Mouse (Mus musculus) adrenal gland, adult 2 months (tissue): ENCODE results near the gene Slc3a1. TPM values are rescaled to one million over a fixed set of nuclear protein-coding genes. Genes with fewer than 3 reads are reported as not detected.
A peak's percentile ranks its signal among the peaks of the same experiment; 100 is the strongest.

Experiments
- DNase-seq: peaks from one replicate; pipeline ENCODE4 v3.0.0; 2021
- long read RNA-seq: library from polyadenylated mRNA; stranded (forward); transcript quantifications from one replicate; pipeline ENCODE4 v2.0.0, GENCODE M21; 2021
- polyA plus RNA-seq: library from polyadenylated mRNA; depleted of rRNA; stranded (reverse); fragments of >200 nt; gene quantifications from 2 replicates; pipeline ENCODE4 v1.2.3, GENCODE M21; 2012; rRNA removed
- total RNA-seq, 2 experiments: library from RNA; stranded (reverse); gene quantifications; 2 replicates each; pipeline ENCODE4 v1.2.3; 2021

Gene Slc3a1
- under 1 TPM; 0.41 to 0.69 TPM for total RNA-seq
- polyA plus RNA-seq, result 0.09 and 0.21 TPM in 2 replicates
- long read RNA-seq, result 0 reads

DNA sequence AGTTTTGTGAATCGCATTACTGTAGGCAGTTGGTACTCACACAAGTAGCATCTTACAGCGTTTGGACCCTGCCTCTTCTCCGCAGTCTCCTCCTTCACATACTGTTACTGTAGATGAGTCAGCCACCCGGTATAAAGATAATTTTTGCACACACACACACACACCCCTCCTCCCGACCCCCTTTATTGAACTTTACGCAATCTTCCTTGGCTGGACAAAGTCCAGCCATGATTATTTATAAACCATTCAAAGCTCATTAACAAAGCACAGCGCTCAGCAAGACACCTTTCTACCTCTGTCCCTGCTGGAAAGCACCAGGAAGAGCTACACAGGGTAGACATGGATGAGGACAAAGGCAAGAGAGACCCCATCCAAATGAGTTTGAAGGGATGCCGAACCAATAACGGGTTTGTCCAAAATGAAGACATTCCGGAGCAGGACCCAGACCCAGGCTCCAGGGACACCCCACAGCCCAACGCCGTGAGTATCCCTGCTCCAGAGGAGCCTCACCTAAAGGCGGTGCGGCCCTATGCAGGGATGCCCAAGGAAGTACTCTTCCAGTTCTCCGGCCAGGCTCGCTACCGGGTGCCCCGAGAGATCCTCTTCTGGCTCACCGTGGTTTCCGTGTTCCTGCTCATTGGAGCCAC is at the start of gene Slc3a1:
Gene Slc3a1, plus strand, starts transcription at position 284 of the 647 bp plus-strand sequence.
- DNase-seq, result no peak

DNA sequence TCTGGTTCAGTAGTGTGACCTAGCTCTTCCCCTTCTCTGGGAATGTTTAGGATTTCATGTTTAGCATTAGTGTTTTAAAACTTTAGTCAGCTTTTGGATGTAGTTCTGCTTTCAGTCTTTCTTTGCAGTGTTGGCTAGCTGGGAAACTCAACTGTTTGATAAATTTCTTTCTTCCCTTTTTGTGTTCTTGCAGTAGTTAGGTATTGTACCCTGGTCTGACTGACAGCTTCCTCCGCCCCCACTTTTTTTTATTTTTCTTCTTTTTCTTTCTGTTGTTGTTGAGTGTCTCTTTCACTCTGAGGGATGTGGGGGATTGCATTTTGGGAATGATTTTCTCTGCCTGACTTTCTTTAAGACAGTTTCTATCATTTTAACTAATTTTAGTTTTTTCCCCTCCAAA is 46.5 kb upstream of the Slc3a1 start:
- DNase-seq, result no peak

DNA sequence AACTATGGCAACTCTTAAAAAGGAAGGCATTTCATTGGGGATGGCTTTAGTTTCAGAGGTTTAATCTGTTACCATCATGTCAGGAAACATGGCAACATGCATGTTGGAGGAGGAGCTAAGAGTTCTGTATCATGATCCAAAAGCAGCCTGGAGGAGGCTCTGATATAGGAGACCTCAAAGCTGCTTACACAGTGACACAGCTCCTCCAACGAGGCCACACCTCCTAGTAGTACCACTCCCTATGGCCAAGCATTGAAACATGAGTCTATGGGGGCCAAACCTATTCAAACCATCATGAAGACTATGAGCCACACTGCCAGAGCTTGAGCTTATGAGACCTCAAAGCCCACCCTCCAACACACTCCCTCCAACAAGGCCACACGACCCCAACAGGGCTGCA is 45.4 kb upstream of the Slc3a1 start:
- no peak for DNase-seq

DNA sequence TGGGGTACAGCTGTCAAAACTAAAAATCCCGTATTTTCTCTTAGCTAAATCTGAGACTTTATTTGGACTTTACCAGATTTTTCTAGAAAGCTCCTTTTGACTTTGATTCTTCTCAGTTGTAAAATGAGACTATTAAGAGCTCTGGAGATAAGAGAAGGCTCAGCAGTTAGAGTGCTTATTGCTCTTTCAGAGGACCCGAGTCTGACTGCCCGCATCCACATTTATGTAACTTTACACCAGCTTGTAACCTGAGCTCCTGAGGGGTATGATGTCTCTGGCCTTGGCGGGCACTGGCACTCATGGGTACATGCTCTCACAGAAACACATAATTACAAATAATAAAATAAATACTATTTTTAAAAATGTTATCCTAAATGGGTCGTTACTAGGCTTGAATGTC is 41.8 kb upstream of the Slc3a1 start:
- no peak for DNase-seq

DNA sequence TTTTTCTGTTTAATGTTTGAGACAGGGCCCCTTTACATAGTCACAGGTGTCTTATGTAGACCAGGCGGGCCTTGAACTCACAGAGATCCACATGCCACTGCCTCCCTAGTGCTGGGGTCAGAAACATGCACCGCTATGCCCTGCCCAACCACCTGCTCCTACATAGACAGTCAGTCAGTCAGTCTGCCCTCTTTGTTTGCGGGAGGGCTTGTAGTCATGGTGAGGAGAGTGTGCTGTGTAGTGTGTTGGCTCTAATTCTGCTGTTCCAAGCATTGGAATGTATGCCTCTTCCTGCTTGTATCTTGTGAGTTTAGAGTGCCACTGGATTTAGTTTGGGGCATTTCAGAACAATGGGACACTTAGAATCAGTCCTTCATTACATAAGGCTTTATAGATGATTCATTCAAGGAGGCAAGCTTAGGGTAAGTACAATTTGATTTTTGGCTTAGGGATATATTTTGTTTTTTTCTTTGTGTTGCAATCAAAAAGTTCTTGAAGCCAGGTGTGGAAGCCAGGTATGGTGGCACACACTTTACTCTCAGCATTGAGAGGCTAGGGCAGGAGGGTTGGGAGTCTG is 40.3 kb upstream of the Slc3a1 start:
- no peak for DNase-seq

DNA sequence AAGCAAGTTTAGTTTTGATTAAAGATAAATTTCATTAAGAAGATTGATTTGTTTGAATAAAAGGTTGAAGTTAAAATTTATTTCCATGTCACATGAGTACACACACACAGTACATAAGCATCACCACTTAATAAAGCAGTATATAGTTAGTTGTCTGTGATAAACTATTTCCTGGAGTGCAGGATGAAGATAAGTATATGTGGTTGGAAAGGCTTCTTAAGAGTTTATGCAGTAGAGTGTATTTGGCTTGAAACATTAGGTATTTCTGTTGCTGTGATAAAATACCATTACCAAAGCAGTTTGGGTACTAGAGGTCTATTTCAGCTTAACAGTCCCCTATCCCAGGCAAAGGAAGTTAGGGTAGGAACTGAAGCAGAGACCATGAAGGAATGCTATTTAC is 39.7 kb upstream of the Slc3a1 start:
- DNase-seq, result no peak

DNA sequence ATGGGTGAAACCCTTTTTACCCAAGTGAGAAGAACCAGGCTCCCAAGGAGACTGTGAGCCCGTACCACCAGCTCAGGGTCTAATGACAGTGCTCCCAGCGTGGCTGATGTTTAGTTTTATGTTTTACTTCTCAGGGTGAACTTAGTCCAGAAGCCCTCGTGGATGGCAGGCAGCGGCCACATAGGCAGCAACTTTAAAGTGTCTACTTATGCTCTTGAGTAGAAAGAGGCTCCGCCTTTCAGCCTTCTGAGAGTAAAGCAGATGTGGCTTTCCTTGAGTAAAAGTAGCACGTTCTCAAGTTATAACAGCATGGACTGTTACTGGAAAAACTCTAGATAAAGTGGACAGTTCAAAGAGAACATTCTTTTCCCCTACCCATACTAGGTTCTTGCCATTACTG is 32.3 kb upstream of the Slc3a1 start:
- DNase-seq, result no peak

DNA sequence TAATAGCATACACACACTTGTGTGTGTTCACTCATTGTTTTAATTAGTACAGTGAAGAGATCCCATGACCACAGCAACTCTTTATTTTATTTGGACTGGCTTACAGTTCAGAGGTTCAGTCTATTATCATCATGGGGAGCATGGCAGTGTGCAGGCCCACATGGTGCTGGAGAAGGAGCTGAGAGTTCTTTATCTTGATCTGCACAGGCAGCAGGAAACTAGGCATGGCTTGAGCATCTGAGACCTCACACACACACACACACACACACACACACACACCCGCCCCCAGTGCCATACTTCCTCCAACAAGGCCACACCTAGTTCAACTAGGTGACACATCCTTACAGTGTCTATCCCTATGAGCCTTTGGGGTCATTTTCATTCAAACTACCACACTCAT is 30.5 kb upstream of the Slc3a1 start:
- DNase-seq, result no peak

DNA sequence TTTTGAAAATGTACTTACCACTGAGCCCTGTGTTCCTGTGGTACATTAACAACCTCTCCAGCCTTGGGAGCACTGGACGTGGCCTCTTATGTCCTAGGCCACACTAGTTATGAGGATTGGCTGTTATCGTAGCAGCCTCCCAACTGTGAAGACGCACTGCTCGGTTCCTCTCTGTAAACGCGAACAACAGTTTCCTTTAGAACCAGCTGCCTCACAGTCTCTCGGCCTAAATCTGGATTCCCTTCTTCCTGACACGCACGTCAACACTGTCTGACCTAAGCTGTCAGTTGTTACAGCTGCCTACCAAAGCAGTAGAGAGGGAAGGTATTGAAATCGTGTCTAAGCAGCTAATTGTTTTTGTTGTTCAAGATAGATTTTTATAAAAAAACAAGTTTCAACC is 28.5 kb upstream of the Slc3a1 start:
- no peak for DNase-seq

DNA sequence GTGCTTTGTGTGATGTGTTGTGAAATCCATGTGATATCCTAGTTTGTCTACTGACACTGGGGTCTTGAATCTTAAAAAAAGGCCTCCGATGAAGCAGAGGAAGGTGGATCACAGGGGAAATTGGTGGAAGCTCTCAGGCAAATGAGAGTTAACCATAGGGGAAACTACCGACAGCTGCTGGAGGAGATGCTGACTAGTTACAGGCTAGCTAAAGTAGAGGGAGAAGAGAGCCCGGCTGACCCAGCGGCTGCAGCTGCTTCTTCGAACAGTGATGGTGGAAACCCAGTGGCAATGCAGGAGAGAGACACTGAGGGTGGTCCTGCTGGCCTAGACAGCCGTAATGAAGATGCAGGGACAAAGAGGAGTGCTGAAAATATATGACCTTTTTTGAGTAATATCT is 14.7 kb upstream of the Slc3a1 start:
- no peak for DNase-seq

DNA sequence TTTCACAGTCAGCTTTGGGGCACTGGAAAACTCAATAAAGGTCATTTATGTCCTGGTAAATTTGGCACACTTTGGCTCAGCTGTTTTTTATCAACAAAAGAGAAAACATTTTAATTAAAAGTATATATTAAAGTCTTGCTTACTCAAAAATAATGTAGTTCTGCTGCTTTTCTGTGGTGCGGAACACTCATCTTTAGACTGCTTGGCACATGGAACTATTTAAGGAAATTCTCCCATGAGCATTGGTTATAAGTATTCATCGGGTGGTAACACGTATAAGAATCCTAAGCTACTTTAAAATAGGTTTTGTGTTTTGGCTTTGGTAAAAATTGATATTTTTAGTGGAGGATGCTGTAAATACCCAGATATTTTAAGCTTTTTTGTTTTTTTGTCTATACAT is 13.5 kb upstream of the Slc3a1 start:
- no peak for DNase-seq

DNA sequence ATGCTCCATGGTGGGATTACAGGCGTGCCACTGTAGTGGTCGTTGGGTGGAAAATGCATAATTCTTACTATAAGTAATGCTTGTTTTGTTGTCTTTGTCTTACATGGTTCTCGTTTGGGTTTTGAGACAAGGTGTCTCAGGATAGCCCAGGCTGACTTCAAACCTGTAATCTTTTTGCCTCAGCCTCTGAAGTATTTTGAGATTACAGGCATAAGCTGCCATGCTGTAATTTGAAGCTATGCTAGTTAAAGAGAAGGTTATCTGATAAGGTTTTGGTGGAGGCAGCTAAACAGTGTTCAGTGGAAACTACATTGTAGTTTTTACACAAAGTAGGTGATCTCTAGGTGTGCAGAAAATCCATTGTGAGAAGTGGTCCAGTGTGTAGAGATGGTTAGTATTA is 9.8 kb upstream of the Slc3a1 start:
- DNase-seq, result no peak

DNA sequence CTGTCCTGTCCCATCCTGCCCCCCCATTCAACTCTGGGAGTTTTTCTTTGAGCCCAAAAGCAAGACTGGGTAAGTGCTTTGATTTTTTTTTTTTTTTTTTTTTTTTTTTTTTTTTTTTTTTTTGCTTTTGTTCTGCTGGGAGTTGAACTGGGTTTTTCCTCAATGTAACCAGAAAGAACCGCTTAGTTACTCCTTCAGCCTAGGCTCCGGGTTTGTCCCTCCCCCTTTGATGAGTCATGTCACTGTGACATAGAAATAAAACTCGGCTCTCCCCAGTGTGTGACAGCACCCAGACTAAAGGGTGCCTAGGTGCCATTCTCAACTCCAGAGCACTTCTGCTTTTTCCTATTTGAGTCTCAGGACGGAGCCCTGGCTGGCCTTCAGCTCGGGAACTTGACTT is 9.4 kb upstream of the Slc3a1 start:
- peak; percentile 75 for DNase-seq

DNA sequence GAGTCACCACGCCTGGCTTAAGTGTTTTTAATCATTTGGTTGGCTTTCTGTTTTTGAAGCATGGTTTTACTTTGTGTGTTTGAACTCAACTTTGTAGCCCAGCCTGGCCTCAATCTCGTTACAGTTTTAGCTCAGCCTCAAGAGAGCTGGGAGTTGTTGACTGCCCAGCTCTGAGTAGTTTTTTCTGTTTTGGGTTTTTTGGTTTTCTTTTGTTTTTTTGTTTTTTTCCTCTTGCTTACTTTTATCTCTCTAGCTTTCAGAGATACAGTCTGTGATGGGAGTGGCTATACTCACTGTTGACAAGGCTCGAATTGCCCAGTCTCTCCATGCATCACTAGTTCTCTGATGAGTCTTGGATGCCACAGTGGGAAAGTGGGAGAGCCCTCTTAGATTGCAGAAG is 7.8 kb upstream of the Slc3a1 start:
- DNase-seq, result no peak

DNA sequence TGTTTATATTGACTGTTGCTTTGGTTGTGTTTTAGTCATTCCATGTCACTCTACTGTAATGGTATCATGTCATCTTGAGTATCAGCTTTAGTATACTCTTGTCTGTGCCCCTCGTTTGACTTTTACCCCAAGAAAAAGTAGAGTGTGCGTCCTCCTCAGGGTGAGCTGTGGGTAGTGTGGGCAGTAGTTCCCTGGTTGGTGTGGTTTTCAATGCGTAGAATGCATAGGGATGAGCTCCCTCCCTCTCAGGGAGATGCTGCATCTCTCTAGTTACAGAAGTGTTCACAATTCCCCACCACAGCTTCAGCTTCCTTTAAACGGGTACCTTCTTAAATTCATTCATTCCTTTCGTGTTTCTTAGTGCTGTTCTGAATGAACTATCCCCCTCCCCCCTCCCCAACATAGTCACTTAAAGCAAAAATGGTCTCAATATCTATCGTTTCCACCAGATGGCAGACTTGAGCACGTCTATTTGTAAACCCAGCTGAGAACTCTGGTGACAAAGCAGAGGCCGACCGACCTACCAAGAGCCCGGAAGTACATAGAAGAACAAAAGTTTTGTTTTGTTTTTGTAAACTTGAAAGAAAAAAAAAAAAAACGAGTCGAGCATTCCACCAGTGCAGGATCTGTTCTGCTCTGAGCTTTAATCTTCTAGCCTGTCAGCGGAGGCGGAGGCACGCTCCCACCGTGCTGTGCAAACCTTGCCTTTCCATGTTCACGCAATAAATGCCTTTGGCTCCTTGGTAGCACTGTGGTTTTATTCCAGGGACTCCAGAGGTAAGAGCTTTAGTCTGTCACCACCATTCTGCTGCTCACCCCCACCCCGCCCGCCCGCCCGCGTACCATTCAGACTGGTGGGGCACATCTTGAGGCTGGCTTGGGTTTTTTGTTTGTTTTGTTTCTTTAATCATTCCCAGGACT is 4.7 kb upstream of the Slc3a1 start:
- peak; percentile 39 for DNase-seq

DNA sequence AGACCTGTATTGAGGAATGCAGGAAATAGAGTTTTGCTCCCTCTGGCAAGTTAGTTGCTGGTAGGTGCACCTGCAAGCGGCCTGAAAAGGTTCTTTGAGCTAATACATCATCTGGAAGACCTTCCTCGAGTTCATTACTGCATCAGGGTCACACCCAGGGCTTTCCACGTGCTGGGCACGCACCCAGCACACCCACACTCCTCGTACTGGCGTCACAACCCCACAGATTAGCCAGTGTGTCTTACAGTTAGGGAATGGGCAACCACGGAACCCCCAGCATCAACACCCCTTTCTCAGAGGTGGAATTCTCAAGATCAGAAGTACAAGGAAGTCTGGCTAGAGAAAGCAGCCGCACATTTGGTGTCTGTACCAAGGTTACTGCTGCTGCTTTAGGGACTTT is 3.9 kb upstream of the Slc3a1 start:
- no peak for DNase-seq

DNA sequence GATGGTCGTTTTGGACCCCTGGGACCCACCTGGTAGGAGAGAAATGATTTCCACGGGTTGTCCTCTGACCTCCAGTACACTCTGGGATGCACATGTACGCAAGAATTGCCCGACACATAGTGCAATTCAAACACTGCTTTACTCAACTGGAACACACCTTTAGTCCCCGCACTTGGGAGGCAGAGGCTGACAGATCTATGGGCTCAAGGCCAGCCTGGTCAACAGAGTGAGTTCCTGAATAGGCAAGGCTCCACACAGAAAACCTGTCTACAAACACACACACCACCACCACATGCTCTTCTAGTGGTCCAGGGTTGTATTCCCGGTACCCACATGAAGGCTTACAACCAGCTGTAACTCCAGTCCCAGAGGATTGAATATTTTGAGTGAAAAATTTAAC is 3.0 kb upstream of the Slc3a1 start:
- no peak for DNase-seq

DNA sequence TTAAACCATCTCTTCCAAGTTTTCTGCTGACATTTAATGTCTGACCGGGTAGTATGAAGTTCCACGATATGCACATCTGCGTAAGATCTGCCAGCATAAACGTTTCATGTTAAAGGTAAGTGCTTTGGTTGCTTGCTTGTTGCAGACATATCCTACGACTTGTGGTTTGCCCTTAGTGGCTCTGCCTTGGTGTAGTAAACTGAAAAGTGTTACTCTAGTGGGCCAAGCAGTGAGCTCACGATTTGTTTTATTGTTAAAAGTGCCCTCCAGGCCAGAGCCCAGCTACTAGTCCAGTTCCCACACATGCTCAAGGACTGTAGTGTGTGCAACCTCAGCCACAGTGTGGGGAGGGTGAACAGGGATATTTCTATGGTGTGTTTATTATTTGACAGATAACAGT is 1.7 kb upstream of the Slc3a1 start:
- DNase-seq, result no peak

DNA sequence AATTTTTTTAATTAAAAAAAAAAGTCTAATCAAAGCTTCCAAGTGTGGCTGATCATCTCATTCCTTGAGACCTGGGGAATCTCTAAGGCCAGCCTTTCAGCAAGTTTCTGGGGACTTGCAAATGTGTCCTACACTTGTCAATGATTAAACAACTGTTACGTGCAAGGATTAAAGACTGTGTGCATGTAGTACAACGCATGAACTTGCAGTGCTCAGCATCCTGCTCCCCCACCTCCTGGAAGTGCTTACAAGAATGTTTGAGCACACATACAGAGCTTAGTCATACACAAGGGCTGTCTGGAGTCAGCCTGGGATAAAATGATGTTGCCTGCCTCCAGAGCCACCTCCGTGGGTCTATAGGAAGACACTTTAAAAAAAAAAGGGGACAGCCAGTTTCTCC is 929 bp upstream of the Slc3a1 start:
- DNase-seq, result no peak

DNA sequence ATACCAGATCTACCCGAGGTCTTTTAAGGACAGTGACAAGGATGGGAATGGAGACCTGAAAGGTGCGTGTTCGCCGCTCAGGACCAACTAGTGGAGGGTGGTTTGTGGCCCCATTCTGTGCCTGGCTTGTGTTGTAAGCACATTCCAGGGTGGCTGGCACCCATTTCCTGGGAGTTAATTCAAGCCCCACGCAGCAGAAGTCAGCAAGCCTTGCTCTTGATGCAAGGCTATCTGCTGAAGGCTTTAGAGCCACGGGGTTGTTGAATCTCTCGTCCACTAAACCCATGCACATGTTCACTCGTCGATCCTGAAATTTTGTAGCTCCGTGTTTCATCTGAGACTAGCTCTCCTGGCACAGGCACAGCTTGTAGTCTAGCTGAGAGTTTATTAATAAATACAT is 621 bp downstream of the Slc3a1 start:
- no peak for DNase-seq

DNA sequence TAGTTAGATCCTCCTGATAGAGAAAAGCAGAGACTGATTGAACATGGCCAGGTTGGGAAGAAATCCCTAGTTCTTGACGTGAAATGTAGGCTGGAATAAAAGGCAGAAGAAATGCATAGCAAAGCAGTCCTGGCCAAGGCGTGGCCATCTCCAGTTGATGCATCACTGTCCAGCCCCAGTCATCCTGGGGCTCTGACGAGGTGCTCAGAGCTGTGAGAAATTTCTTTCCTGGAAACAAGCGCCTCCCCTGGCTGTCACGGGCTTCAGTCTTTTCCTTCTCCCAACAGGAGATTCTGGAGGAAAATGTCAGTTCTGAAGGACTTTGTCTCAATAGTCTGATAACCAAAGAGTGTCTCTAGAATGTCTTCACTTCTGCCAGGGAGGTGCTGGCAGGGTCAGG is 2.5 kb downstream of the Slc3a1 start:
- DNase-seq, result no peak

DNA sequence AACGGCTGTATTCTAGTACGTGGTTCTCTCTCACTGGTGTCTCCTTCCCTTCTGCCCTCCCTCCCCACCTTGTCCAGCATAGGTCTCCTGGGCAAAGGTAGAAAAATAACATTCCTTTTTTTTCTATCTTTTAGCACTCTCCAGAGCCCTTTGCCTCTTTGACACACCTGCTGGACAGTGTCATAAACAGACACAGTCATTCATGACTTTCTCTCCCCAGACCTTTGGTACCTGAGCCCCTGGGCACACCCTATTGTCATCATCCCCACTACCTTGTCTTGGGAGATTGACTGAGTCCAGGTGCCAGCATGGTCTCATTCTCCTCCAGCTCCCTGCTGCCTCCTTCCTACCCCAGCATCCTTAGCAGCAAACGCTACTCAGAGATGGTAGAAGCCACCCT is 4.9 kb downstream of the Slc3a1 start:
- no peak for DNase-seq

DNA sequence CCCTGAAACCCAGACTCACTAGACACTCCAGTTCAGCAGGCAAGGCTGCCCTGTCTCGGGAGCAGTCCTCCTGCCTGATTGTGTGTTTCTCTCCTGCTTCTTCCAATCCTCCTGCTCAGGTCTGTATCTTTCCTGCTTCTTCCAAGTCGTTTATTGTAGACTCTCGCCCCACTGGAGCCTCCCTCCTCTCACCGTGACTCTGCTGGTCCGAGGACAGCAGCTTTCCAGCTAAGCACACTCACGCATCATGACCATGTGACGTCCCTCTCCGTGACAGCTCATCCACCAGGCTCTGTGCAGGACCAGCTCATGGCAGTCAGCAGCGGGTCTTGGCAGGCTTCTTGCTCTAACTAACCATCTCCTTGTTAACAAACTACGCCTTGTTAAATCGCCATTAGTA is 5.9 kb downstream of the Slc3a1 start:
- DNase-seq, result peak; percentile 68
